Mouse (Mus musculus) erythroblast, embryonic 14.5 days (primary cell): ENCODE data around the gene Vmn2r3. TPM values are rescaled to one million over a fixed set of nuclear protein-coding genes. Genes with fewer than 3 reads are reported as not detected.

Source experiments
- H3K27me3 ChIP-seq: 2 replicates; pipeline ENCODE4 v1.6.1; 2012; ENCODE audit warnings: inconsistent platforms; ENCODE audit not compliant: control insufficient read depth
- H3K36me3 ChIP-seq: 2 replicates; pipeline ENCODE4 v1.6.1; 2012; ENCODE audit warnings: mild to moderate bottlenecking, inconsistent platforms; ENCODE audit not compliant: control insufficient read depth
- H3K4me1 ChIP-seq: 2 replicates; pipeline ENCODE4 v1.6.1; 2012; ENCODE audit warnings: inconsistent platforms; ENCODE audit not compliant: control insufficient read depth
- H3K4me3 ChIP-seq: replicated peaks from 2 replicates; pipeline ENCODE3; 2012; ENCODE audit warnings: moderate library complexity, mild to moderate bottlenecking, inconsistent platforms
- H3K9me3 ChIP-seq: 2 replicates; pipeline ENCODE4 v1.6.1; 2012; ENCODE audit warnings: low read length, inconsistent platforms, mixed read lengths; ENCODE audit not compliant: control insufficient read depth
- GATA1 ChIP-seq: IDR thresholded peaks from 2 replicates; pipeline ENCODE4 v1.6.1; 2012; ENCODE audit warnings: low read length, inconsistent platforms, mixed read lengths
- TAL1 ChIP-seq: IDR thresholded peaks from 3 replicates; pipeline ENCODE4 v1.6.1; 2012; ENCODE audit warnings: low read length, inconsistent platforms, mixed read lengths
- polyA plus RNA-seq: library from polyadenylated mRNA; stranded (reverse); fragments of >175 nt; gene quantifications from 2 replicates; pipeline ENCODE4 v1.2.3, GENCODE M21; 2012

Gene Vmn2r3
- polyA plus RNA-seq, 1 experiment: not detected

- TF ChIP-seq GATA1 (no peak), TAL1 (no peak)
- H3K4me1 ChIP-seq: no peaks in the 10 kb centered on the region
- no peaks in the 10 kb centered on the region for H3K27me3 ChIP-seq
- no peak overlapping the region for H3K4me3 ChIP-seq
- H3K36me3 ChIP-seq: no peaks in the 10 kb centered on the region
- H3K9me3 ChIP-seq: no peaks in the 10 kb centered on the region
These were observed 62.3 kb downstream of the Vmn2r3 start for GRCm38 (mm10) chr3:64227243-64227642.

Other genes with a start within 250 kb of the Vmn2r3 start
- gene Vmn2r1, start 208.2 kb downstream of the Vmn2r3 start, polyA plus RNA-seq: not detected in 2 replicates
- not detected in 2 replicates for gene Vmn2r2, start 147.8 kb downstream of the Vmn2r3 start, polyA plus RNA-seq
- gene Vmn2r4, start 125.7 kb upstream of the Vmn2r3 start, polyA plus RNA-seq: 0.01 TPM in 2 replicates
- gene Vmn2r5, start 220.1 kb upstream of the Vmn2r3 start, polyA plus RNA-seq: not detected in 2 replicates